ENCODE assay signal across 9 mouse cellular contexts in the genomic region with DNA sequence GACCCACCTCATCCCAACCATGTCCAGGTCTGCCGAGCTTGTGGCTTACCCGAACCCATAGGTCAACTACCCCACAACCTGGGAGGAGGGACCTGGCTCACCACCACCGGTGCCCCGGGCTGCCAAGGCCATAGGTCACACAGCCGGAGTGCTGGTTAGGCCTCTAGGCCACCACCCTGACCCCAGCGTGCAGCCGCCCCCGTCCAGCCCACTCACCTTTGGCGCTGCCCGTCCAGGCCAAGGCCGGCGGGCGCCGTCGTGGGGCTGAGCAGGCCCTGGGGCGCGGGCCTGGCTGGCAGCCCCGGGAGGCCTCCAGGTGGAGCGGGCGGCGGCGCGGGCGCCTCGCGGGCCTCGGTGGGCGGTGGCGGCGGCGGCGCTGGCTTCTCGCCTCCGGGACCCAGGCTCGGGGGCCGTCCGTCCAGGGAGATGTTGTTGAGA. TPM values are rescaled to one million over a fixed set of nuclear protein-coding genes. Genes with fewer than 3 reads are reported as not detected.
A peak's percentile ranks its signal among the peaks of the same experiment; 100 is the strongest.
DNase-seq lines count a peak whose midpoint lies in the region; ATAC-seq and TF ChIP-seq lines count a peak whose summit lies in the region.
"Had no signal": no experiment of that assay in that cellular context is flagged by ENCODE, and none has a peak within 500 bp of the region (broad histone marks: within the 10 kb centered on the region; RNA-seq: fewer than 3 reads in every experiment).

No protein-coding gene starts in this region.

- H3K4me1 ChIP-seq in E14TG2a.4 (replicated peaks; ENCODE audit: low read depth, low read length) = peaks cover 51% of the 10 kb centered on the region
- H3K4me1 ChIP-seq in embryonic facial prominence, embryonic 10.5 days = peaks cover 47% of the 10 kb centered on the region
- H3K4me1 ChIP-seq in hindbrain, postnatal 0 days (ENCODE audit: insufficient read depth, low read length) = peaks cover 12% of the 10 kb centered on the region
- H3K4me1 ChIP-seq in lung, postnatal 0 days (ENCODE audit: insufficient read depth, low read depth, low read length) = peaks cover 21% of the 10 kb centered on the region; the same call in 1 of the 2 replicates

- no peak; the same call in 1 of the 2 replicates for ATAC-seq in hindbrain, postnatal 0 days
- ATAC-seq in lung, postnatal 0 days = peak; percentile 27

- H3K4me3 ChIP-seq in E14TG2a.4 (replicated peaks; ENCODE audit: low read length) = peak overlapping the region; percentile 86
- H3K4me3 ChIP-seq in embryonic facial prominence, embryonic 10.5 days = peak overlapping the region; percentile 85
- peak overlapping the region; percentile 61 for H3K4me3 ChIP-seq in hindbrain, postnatal 0 days (ENCODE audit: low read length)
- peak overlapping the region; percentile 69 for H3K4me3 ChIP-seq in lung, postnatal 0 days (ENCODE audit: low read depth, low read length)

- H3K4me2 ChIP-seq in hindbrain, postnatal 0 days (ENCODE audit: low read depth, low read length) = peak overlapping the region; percentile 78
- H3K4me2 ChIP-seq in lung, postnatal 0 days (replicated peaks; ENCODE audit: low read depth, low read length) = peak overlapping the region; percentile 97

- H3K9me3 ChIP-seq in E14TG2a.4 (ENCODE audit: low read length) = no peaks in the 10 kb centered on the region
- no peaks in the 10 kb centered on the region for H3K9me3 ChIP-seq in embryonic facial prominence, embryonic 10.5 days
- H3K9me3 ChIP-seq in hindbrain, postnatal 0 days (ENCODE audit: low read length) = no peaks in the 10 kb centered on the region
- no peaks in the 10 kb centered on the region for H3K9me3 ChIP-seq in lung, postnatal 0 days (ENCODE audit: low read length)

- H3K9ac ChIP-seq in hindbrain, postnatal 0 days (replicated peaks; ENCODE audit: low read length) = peak overlapping the region; percentile 80
- peak overlapping the region; percentile 88 for H3K9ac ChIP-seq in lung, postnatal 0 days (replicated peaks; ENCODE audit: low read depth)

- H3K27me3 ChIP-seq in E14TG2a.4 (ENCODE audit: insufficient read depth, low read length) = peaks cover 24% of the 10 kb centered on the region
- peaks cover 16% of the 10 kb centered on the region for H3K27me3 ChIP-seq in embryonic facial prominence, embryonic 10.5 days (replicated peaks; ENCODE audit: low read depth, poor library complexity, severe bottlenecking)
- H3K27me3 ChIP-seq in hindbrain, postnatal 0 days (ENCODE audit: insufficient read depth, low read length) = no peaks in the 10 kb centered on the region
- no peaks in the 10 kb centered on the region for H3K27me3 ChIP-seq in lung, postnatal 0 days (replicated peaks; ENCODE audit: insufficient read depth, low read length)

- WGBS in embryonic facial prominence, embryonic 10.5 days = under 1% methylated on average over 37 of the region's 37 CpGs
- under 1% methylated on average over 29 of the region's 37 CpGs for WGBS in hindbrain, postnatal 0 days
- under 1% methylated on average over 32 of the region's 37 CpGs for WGBS in lung, postnatal 0 days

- DNase-seq in kidney, adult 11 months = peak; percentile 71
- DNase-seq in kidney, postnatal 4 days = no peak
- DNase-seq in embryonic facial prominence, embryonic 10.5 days (ENCODE audit: low spot score) = no peak
- no peak for DNase-seq in hindbrain, postnatal 0 days (ENCODE audit: low spot score)
- DNase-seq in lung, postnatal 0 days (ENCODE audit: low spot score) = no peak
- DNase-seq in B cell, adult 2 months = no peak
- no peak for DNase-seq in layer of hippocampus, adult 11-12 months (ENCODE audit: low spot score)

- peak overlapping the region; percentile 94 for H3K27ac ChIP-seq in embryonic facial prominence, embryonic 10.5 days (replicated peaks)
- peak overlapping the region; percentile 49; the same call in 1 of the 2 replicates for H3K27ac ChIP-seq in hindbrain, postnatal 0 days
- peak overlapping the region; percentile 69; the same call in 1 of the 2 replicates for H3K27ac ChIP-seq in lung, postnatal 0 days (ENCODE audit: low read length)

- H3K36me3 ChIP-seq in E14TG2a.4 (ENCODE audit: insufficient read depth, low read length) = peaks cover 39% of the 10 kb centered on the region
- H3K36me3 ChIP-seq in embryonic facial prominence, embryonic 10.5 days (replicated peaks) = peaks cover 38% of the 10 kb centered on the region
- peaks cover 14% of the 10 kb centered on the region; the same call in 1 of the 2 replicates for H3K36me3 ChIP-seq in hindbrain, postnatal 0 days (ENCODE audit: insufficient read depth, low read length)
- no peaks in the 10 kb centered on the region for H3K36me3 ChIP-seq in lung, postnatal 0 days (ENCODE audit: insufficient read depth, low read length)

- no peak for TF ChIP-seq EP300 in lung, postnatal 0 days (IDR thresholded peaks at IDR 0.05)

- TF ChIP-seq CTCF in E14TG2a.4 (conservative IDR thresholded peaks at IDR 0.05; ENCODE audit: low read length) = no peak
- no peak for TF ChIP-seq CTCF in hindbrain, postnatal 0 days (IDR thresholded peaks at IDR 0.05; ENCODE audit: low read depth)
- no peak for TF ChIP-seq CTCF in lung, postnatal 0 days (IDR thresholded peaks at IDR 0.05)

RNA-seq across cellular contexts. Expression of gene Cables2, which starts 0.4 kb away (rescaled TPM):
- polyA plus RNA-seq in embryonic facial prominence, embryonic 10.5 days (2016; fragmentation: Nextera tagmentation; extraction: Ambion mirVana) = 12.7 and 13.2 TPM in 2 replicates
- total RNA-seq in hindbrain, postnatal 0 days (2014; rRNA removed) = 56.8 and 60.5 TPM in 2 replicates
- polyA plus RNA-seq in hindbrain, postnatal 0 days (2015; fragmentation: Nextera tagmentation; extraction: Ambion mirVana) = 25.1 and 26.4 TPM in 2 replicates
- 15.5 and 16.1 TPM in 2 replicates for polyA plus RNA-seq in lung, postnatal 0 days (2015; fragmentation: Nextera tagmentation; extraction: Ambion mirVana)

RNA-seq across cellular contexts. Expression of gene Rps21, which starts 15.7 kb away (rescaled TPM):
- 569 and 585 TPM in 2 replicates for polyA plus RNA-seq in embryonic facial prominence, embryonic 10.5 days (2016; fragmentation: Nextera tagmentation; extraction: Ambion mirVana)
- 752 and 857 TPM in 2 replicates for total RNA-seq in hindbrain, postnatal 0 days (2014; rRNA removed)
- polyA plus RNA-seq in hindbrain, postnatal 0 days (2015; fragmentation: Nextera tagmentation; extraction: Ambion mirVana) = 445 and 465 TPM in 2 replicates
- polyA plus RNA-seq in lung, postnatal 0 days (2015; fragmentation: Nextera tagmentation; extraction: Ambion mirVana) = 418 and 453 TPM in 2 replicates

RNA-seq across cellular contexts. Expression of gene Rbbp8nl, which starts 16.8 kb away (rescaled TPM):
- 0.92 and 1.7 TPM in 2 replicates for polyA plus RNA-seq in embryonic facial prominence, embryonic 10.5 days (2016; fragmentation: Nextera tagmentation; extraction: Ambion mirVana)
- not detected in 2 replicates for total RNA-seq in hindbrain, postnatal 0 days (2014; rRNA removed)
- polyA plus RNA-seq in hindbrain, postnatal 0 days (2015; fragmentation: Nextera tagmentation; extraction: Ambion mirVana) = not detected in 2 replicates
- polyA plus RNA-seq in lung, postnatal 0 days (2015; fragmentation: Nextera tagmentation; extraction: Ambion mirVana) = 0.20 and 0.46 TPM in 2 replicates
- total RNA-seq: adrenal gland, postnatal 36 days had no signal

RNA-seq across cellular contexts. Expression of gene Lama5, which starts 47.2 kb away (rescaled TPM):
- 19.6 and 25.3 TPM in 2 replicates for polyA plus RNA-seq in embryonic facial prominence, embryonic 10.5 days (2016; fragmentation: Nextera tagmentation; extraction: Ambion mirVana)
- 10.3 and 16.5 TPM in 2 replicates for total RNA-seq in hindbrain, postnatal 0 days (2014; rRNA removed)
- polyA plus RNA-seq in hindbrain, postnatal 0 days (2015; fragmentation: Nextera tagmentation; extraction: Ambion mirVana) = 2.7 and 3.5 TPM in 2 replicates
- polyA plus RNA-seq in lung, postnatal 0 days (2015; fragmentation: Nextera tagmentation; extraction: Ambion mirVana) = 83.7 and 85.3 TPM in 2 replicates
